Mouse (Mus musculus) stomach, embryonic 15.5 days (tissue): Measurements from ENCODE around the gene Smg6. TPM values are rescaled to one million over a fixed set of nuclear protein-coding genes. Genes with fewer than 3 reads are reported as not detected.

Source experiments
- ATAC-seq: fragments of 200-750 bp; cut with Nextera tagmentation; 2 replicates; pipeline ENCODE4 v1.8.0; 2017; ENCODE audit warnings: low read depth, moderate number of reproducible peaks, moderate TSS enrichment; ENCODE audit not compliant: insufficient read depth, low FRiP score
- H3K27ac ChIP-seq: fragments of 300-500 bp; sonication (generic); 2 replicates; pipeline ENCODE4 v1.5.1; 2015; ENCODE audit warnings: mild to moderate bottlenecking, inconsistent platforms
- H3K27me3 ChIP-seq: fragments of 300-500 bp; sonication (generic); replicated peaks from 2 replicates; pipeline ENCODE4 v1.6.1; 2015; ENCODE audit warnings: inconsistent platforms
- H3K36me3 ChIP-seq: fragments of 300-500 bp; sonication (generic); 2 replicates; pipeline ENCODE4 v1.6.1; 2015; ENCODE audit warnings: inconsistent platforms
- H3K4me1 ChIP-seq: fragments of 300-500 bp; sonication (generic); 2 replicates; pipeline ENCODE4 v1.6.1; 2015; ENCODE audit warnings: inconsistent platforms
- H3K4me2 ChIP-seq: fragments of 300-500 bp; sonication (generic); 2 replicates; pipeline ENCODE4 v1.6.1; 2015; ENCODE audit warnings: mild to moderate bottlenecking, inconsistent platforms
- H3K4me3 ChIP-seq: fragments of 300-500 bp; sonication (generic); replicated peaks from 2 replicates; pipeline ENCODE4 v1.5.1; 2015; ENCODE audit warnings: inconsistent platforms
- H3K9ac ChIP-seq: fragments of 300-500 bp; sonication (generic); 2 replicates; pipeline ENCODE4 v1.6.1; 2015; ENCODE audit warnings: inconsistent platforms
- H3K9me3 ChIP-seq: fragments of 300-500 bp; sonication (generic); 2 replicates; pipeline ENCODE4 v1.6.1; 2016; ENCODE audit warnings: inconsistent platforms
- WGBS: fragments of 180-500 bp; shearing (Covaris S2); methylation state at CpG from one replicate; pipeline ENCODE4 v1.1.7; 2015; 5-methylcytosine and 5-hydroxymethylcytosine counted together
- polyA plus RNA-seq: library from polyadenylated mRNA; unstranded; fragments of >200 nt; fragmentation: Nextera tagmentation; extraction: Ambion mirVana; gene quantifications from 2 replicates; pipeline ENCODE4 v1.2.1, GENCODE M21; 2015

Gene Smg6
- polyA plus RNA-seq, 1 experiment from 2014 or later = 14.4 TPM

GRCm38 (mm10) chr11:74901555-74901954 lies 24.1 kb upstream of the Smg6 start:
- peak overlapping the region; percentile 42; the same call in 1 of the 2 replicates for H3K27ac ChIP-seq
- H3K9ac ChIP-seq = no peak overlapping the region
- H3K4me1 ChIP-seq = peaks cover 11% of the 10 kb centered on the region; the same call in 1 of the 2 replicates
- 72% methylated on average over 6 of the region's 6 CpGs for WGBS
- no peaks in the 10 kb centered on the region for H3K9me3 ChIP-seq
- ATAC-seq = no peak
- H3K4me2 ChIP-seq = no peak overlapping the region
- no peaks in the 10 kb centered on the region for H3K27me3 ChIP-seq
- peaks cover 44% of the 10 kb centered on the region for H3K36me3 ChIP-seq
- H3K4me3 ChIP-seq = no peak overlapping the region

GRCm38 (mm10) chr11:74902416-74902815 lies 23.2 kb upstream of the Smg6 start:
- no peak for ATAC-seq
- no peak overlapping the region for H3K4me2 ChIP-seq
- H3K27me3 ChIP-seq = no peaks in the 10 kb centered on the region
- WGBS = 81% methylated on average over 5 of the region's 5 CpGs
- H3K9ac ChIP-seq = no peak overlapping the region
- peaks cover 9% of the 10 kb centered on the region; the same call in 1 of the 2 replicates for H3K4me1 ChIP-seq
- H3K36me3 ChIP-seq = peaks cover 52% of the 10 kb centered on the region
- no peak overlapping the region for H3K4me3 ChIP-seq
- H3K9me3 ChIP-seq = no peaks in the 10 kb centered on the region
- no peak overlapping the region for H3K27ac ChIP-seq

GRCm38 (mm10) chr11:74907850-74908249 lies 17.8 kb upstream of the Smg6 start:
- Histone ChIP-seq H3K4me3 (no peak overlapping the region), H3K4me1 (no peaks in the 10 kb centered on the region), H3K36me3 (peaks cover 64% of the 10 kb centered on the region), H3K27ac (no peak overlapping the region), H3K9me3 (no peaks in the 10 kb centered on the region), H3K9ac (no peak overlapping the region), H3K27me3 (no peaks in the 10 kb centered on the region), H3K4me2 (no peak overlapping the region)
- WGBS = 91% methylated on average over 6 of the region's 6 CpGs
- ATAC-seq = no peak

DNA sequence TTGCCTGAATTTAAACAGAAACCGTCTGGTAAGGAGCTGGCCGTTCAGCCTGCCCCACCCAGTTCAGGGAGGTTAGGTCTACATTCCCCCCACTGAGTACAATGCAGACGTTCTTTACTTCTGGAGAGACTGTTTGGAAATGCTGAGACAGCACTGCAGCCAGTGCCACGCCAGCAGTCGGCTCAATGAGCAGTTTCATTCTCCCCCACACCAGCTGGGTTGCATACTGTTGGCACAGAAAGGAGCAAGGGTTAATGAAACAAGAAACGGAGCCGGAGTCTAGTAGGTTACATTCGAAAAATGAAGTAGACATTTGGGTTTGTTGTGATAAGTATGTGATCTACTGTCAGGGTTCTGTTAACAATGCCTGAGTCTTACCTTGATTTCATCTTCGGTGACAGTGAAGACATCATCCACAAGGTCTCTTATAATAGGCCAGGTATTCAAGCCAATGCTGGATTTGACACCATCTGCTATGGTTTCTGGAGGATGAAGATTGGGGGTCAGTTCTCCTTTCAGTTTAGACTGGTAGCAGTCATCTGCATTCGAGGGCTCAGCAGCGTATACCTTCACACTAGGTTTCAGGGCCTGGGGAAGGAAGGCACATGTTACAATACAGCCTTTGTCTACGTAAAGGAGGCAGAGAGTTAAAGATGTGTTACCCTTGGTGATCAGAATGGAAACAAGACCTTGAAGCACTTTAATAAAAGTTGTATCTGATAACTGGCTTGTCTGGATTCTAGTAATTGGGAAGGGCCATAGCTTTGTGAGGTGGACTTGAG lies 16.8 kb upstream of the Smg6 start:
- Histone ChIP-seq H3K9me3 (no peaks in the 10 kb centered on the region), H3K4me3 (no peak overlapping the region), H3K4me1 (no peaks in the 10 kb centered on the region), H3K4me2 (no peak overlapping the region), H3K27me3 (no peaks in the 10 kb centered on the region), H3K36me3 (peaks cover 61% of the 10 kb centered on the region), H3K9ac (no peak overlapping the region), H3K27ac (no peak overlapping the region)
- no peak for ATAC-seq
- 68% methylated on average over 12 of the region's 12 CpGs for WGBS

GRCm38 (mm10) chr11:74909978-74910377 lies 15.6 kb upstream of the Smg6 start:
- Histone ChIP-seq H3K4me1 (no peaks in the 10 kb centered on the region), H3K4me3 (no peak overlapping the region), H3K4me2 (no peak overlapping the region), H3K9ac (no peak overlapping the region), H3K27me3 (no peaks in the 10 kb centered on the region), H3K9me3 (no peaks in the 10 kb centered on the region), H3K36me3 (peaks cover 50% of the 10 kb centered on the region), H3K27ac (no peak overlapping the region)
- 89% methylated on average over 4 of the region's 4 CpGs for WGBS
- ATAC-seq = no peak

GRCm38 (mm10) chr11:74912492-74912891 lies 13.1 kb upstream of the Smg6 start:
- Histone ChIP-seq H3K36me3 (peaks cover 27% of the 10 kb centered on the region), H3K4me3 (no peak overlapping the region), H3K4me1 (no peaks in the 10 kb centered on the region), H3K9ac (no peak overlapping the region), H3K27me3 (no peaks in the 10 kb centered on the region), H3K27ac (no peak overlapping the region), H3K4me2 (no peak overlapping the region), H3K9me3 (no peaks in the 10 kb centered on the region)
- 70% methylated on average over 3 of the region's 3 CpGs for WGBS
- no peak for ATAC-seq

GRCm38 (mm10) chr11:74919249-74919648 lies 6.4 kb upstream of the Smg6 start:
- Histone ChIP-seq H3K9me3 (no peaks in the 10 kb centered on the region), H3K9ac (no peak overlapping the region), H3K4me3 (no peak overlapping the region), H3K27ac (no peak overlapping the region), H3K36me3 (peaks cover 10% of the 10 kb centered on the region; the same call in 1 of the 2 replicates), H3K27me3 (no peaks in the 10 kb centered on the region), H3K4me1 (no peaks in the 10 kb centered on the region), H3K4me2 (no peak overlapping the region)
- 63% methylated on average over 6 of the region's 6 CpGs for WGBS
- ATAC-seq = no peak

GRCm38 (mm10) chr11:74924149-74924548 lies 1.5 kb upstream of the Smg6 start:
- 48% methylated on average over 4 of the region's 4 CpGs for WGBS
- Histone ChIP-seq H3K4me3 (no peak overlapping the region), H3K4me2 (no peak overlapping the region), H3K27ac (no peak overlapping the region), H3K27me3 (no peaks in the 10 kb centered on the region), H3K4me1 (peaks cover 12% of the 10 kb centered on the region), H3K9me3 (no peaks in the 10 kb centered on the region), H3K9ac (no peak overlapping the region), H3K36me3 (0 out of 2 replicates have a peak, but pooled peaks cover 3% of the 10 kb centered on the region)
- no peak for ATAC-seq

GRCm38 (mm10) chr11:74926388-74927005 lies 874 bp downstream of the Smg6 start:
- 5% methylated on average over 11 of the region's 11 CpGs for WGBS
- Histone ChIP-seq H3K36me3 (peaks cover 11% of the 10 kb centered on the region; the same call in 1 of the 2 replicates), H3K4me3 (peak overlapping the region; percentile 82), H3K27ac (peak overlapping the region; percentile 100), H3K27me3 (no peaks in the 10 kb centered on the region), H3K9ac (peak overlapping the region; percentile 90), H3K9me3 (no peaks in the 10 kb centered on the region), H3K4me2 (peak overlapping the region; percentile 64), H3K4me1 (peaks cover 12% of the 10 kb centered on the region)
- ATAC-seq = no peak

DNA sequence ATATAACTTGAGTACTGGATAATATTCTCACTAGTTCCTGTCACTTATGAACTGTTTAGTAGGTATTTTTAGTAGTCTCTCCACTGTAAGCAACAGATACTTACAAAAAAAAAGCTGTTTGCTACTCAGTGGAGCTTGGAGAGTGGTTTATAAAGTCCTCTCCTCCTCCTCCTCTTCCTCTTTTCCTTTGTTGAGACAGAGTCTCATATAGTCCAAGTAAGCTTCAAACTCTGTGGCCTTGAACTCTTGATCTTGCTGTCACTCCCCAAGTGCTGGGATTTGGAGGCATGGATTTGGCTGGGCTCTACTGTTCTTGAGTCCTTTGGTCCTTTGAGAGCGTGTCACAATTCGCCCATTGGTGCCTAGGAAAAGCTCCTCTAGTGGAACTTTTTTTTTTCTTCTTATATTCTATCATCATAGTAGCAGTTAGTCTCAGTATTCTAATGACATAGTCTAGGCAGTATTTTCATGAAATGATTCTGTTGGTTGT lies 1.7 kb downstream of the Smg6 start:
- Histone ChIP-seq H3K4me1 (peaks cover 12% of the 10 kb centered on the region), H3K9me3 (no peaks in the 10 kb centered on the region), H3K4me3 (no peak overlapping the region), H3K27ac (peak overlapping the region; percentile 100; the same call in 1 of the 2 replicates), H3K36me3 (peaks cover 13% of the 10 kb centered on the region; the same call in 1 of the 2 replicates), H3K9ac (no peak overlapping the region), H3K27me3 (no peaks in the 10 kb centered on the region), H3K4me2 (peak overlapping the region; percentile 64; the same call in 1 of the 2 replicates)
- 85% methylated on average over 2 of the region's 2 CpGs for WGBS
- no peak for ATAC-seq

DNA sequence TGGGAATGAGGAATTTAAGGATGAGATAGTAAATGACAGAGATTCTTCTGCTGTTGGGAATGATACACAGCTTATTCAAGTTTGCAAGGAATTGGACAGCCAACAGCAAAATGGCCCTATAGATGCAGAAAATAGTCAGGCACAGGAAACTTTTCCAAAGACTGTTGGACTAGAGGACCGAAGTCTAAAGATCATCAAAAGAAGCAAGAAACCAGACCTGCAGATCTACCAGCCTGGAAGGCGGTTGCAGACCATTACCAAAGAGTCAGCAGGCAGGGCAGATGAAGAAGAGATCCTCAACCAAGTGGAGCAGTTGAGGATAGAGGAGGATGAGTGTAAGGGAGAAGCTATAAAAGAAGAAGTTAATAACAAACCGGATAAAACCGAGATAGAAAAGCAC lies 3.5 kb downstream of the Smg6 start:
- no peaks in the 10 kb centered on the region for H3K9me3 ChIP-seq
- ATAC-seq = no peak
- WGBS = 86% methylated on average over 4 of the region's 4 CpGs
- H3K4me3 ChIP-seq = no peak overlapping the region
- H3K27me3 ChIP-seq = no peaks in the 10 kb centered on the region
- H3K9ac ChIP-seq = no peak overlapping the region
- no peak overlapping the region for H3K4me2 ChIP-seq
- H3K27ac ChIP-seq = no peak overlapping the region
- H3K36me3 ChIP-seq = peaks cover 20% of the 10 kb centered on the region; the same call in 1 of the 2 replicates
- H3K4me1 ChIP-seq = peaks cover 12% of the 10 kb centered on the region

DNA sequence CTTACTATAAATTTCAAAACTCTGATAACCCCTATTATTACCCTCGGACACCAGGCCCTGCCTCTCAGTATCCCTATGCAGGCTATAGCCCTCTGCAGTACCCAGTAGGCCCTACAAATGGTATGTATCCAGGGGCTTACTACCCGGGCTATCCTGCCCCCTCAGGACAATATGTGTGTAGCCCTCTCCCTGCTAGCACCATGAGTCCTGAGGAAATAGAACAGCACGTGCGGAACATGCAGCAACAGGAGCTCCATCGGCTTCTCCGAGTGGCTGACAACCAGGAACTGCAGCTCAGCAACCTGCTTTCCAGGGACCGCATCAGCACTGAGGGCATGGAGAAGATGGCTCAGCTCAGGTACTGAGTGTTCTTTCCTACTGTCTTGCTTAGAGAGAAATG lies 4.8 kb downstream of the Smg6 start:
- H3K4me2 ChIP-seq = no peak overlapping the region
- peaks cover 27% of the 10 kb centered on the region; the same call in 1 of the 2 replicates for H3K36me3 ChIP-seq
- WGBS = 93% methylated on average over 7 of the region's 7 CpGs
- no peak overlapping the region for H3K9ac ChIP-seq
- no peak overlapping the region for H3K4me3 ChIP-seq
- H3K27me3 ChIP-seq = no peaks in the 10 kb centered on the region
- no peak for ATAC-seq
- H3K27ac ChIP-seq = no peak overlapping the region
- H3K9me3 ChIP-seq = no peaks in the 10 kb centered on the region
- peaks cover 10% of the 10 kb centered on the region for H3K4me1 ChIP-seq
